21 mouse cellular contexts compared by ENCODE assay signal in the genomic region with DNA sequence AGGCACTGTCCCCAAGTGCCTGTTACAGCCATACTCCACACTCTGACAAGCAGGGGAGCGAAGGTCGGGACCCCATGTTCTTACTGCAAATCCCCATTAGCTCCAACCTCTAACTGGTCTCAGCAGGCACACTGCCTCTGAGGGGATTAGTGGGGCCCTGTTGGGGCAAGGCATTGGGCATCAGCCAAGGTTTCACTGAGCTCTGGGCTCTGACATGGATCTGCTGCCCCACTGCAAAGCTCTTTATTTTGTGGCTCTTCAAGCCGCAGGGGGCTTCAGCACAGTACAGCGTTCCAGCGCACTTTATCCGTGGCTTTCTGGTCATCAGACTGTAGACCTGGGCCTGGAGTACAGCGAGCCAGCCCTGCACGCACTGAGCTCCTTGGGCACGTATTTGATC.
DNase-seq lines count a peak whose midpoint lies in the region; ATAC-seq lines count a peak whose summit lies in the region.
"Had no signal": no experiment of that assay in that cellular context is flagged by ENCODE, and none has a peak within 500 bp of the region (broad histone marks: within the 10 kb centered on the region; RNA-seq: fewer than 3 reads in every experiment).

No protein-coding gene starts in this region.

- peaks cover 83% of the 10 kb centered on the region for H3K4me1 ChIP-seq in hindbrain, embryonic 10.5 days (replicated peaks)
- H3K4me1 ChIP-seq in hindbrain, embryonic 11.5 days (replicated peaks; ENCODE audit: control insufficient read depth, insufficient read depth, low read length), result peaks cover 18% of the 10 kb centered on the region
- H3K4me1 ChIP-seq in forebrain, embryonic 15.5 days, result peaks cover 53% of the 10 kb centered on the region
- peaks cover 50% of the 10 kb centered on the region for H3K4me1 ChIP-seq in midbrain, embryonic 16.5 days (ENCODE audit: control insufficient read depth, insufficient read depth, low read length)
- H3K4me1 ChIP-seq: embryonic facial prominence, embryonic 12.5 days; heart, embryonic 15.5 days; intestine, embryonic 15.5 days; limb, embryonic 13.5 days; liver, embryonic 13.5 days had no signal

- H3K4me2 ChIP-seq in hindbrain, embryonic 11.5 days (replicated peaks; ENCODE audit: low read depth, low read length), result no peak overlapping the region
- H3K4me2 ChIP-seq in forebrain, embryonic 15.5 days (replicated peaks), result no peak overlapping the region
- H3K4me2 ChIP-seq in midbrain, embryonic 16.5 days (ENCODE audit: low read length), result no peak overlapping the region
- H3K4me2 ChIP-seq: embryonic facial prominence, embryonic 12.5 days; heart, embryonic 15.5 days; intestine, embryonic 15.5 days; limb, embryonic 13.5 days; liver, embryonic 13.5 days had no signal

- 0 out of 2 replicates have a peak overlapping the region, but pooled peaks have one; percentile 40 for H3K27ac ChIP-seq in hindbrain, embryonic 10.5 days
- H3K27ac ChIP-seq in hindbrain, embryonic 11.5 days (ENCODE audit: low read depth, low read length), result no peak overlapping the region
- no peak overlapping the region for H3K27ac ChIP-seq in forebrain, embryonic 15.5 days (replicated peaks)
- H3K27ac ChIP-seq in midbrain, embryonic 16.5 days (ENCODE audit: low read length), result no peak overlapping the region
- H3K27ac ChIP-seq: embryonic facial prominence, embryonic 12.5 days; gastrocnemius, adult 2 months; heart, embryonic 15.5 days; intestine, embryonic 15.5 days; limb, embryonic 13.5 days; liver, embryonic 13.5 days had no signal

- no peaks in the 10 kb centered on the region for H3K36me3 ChIP-seq in hindbrain, embryonic 10.5 days
- H3K36me3 ChIP-seq in hindbrain, embryonic 11.5 days (ENCODE audit: control insufficient read depth, insufficient read depth, low read length), result no peaks in the 10 kb centered on the region
- H3K36me3 ChIP-seq in forebrain, embryonic 15.5 days, result no peaks in the 10 kb centered on the region
- no peaks in the 10 kb centered on the region for H3K36me3 ChIP-seq in midbrain, embryonic 16.5 days (ENCODE audit: control insufficient read depth, insufficient read depth, low read length)
- H3K36me3 ChIP-seq: embryonic facial prominence, embryonic 12.5 days; heart, embryonic 15.5 days; intestine, embryonic 15.5 days; limb, embryonic 13.5 days; liver, embryonic 13.5 days had no signal

- H3K27me3 ChIP-seq in hindbrain, embryonic 10.5 days (ENCODE audit: insufficient read depth, poor library complexity, severe bottlenecking), result peaks cover 99% of the 10 kb centered on the region
- peaks cover 32% of the 10 kb centered on the region for H3K27me3 ChIP-seq in hindbrain, embryonic 11.5 days (ENCODE audit: control insufficient read depth, insufficient read depth, low read length)
- H3K27me3 ChIP-seq in forebrain, embryonic 15.5 days, result peaks cover 11% of the 10 kb centered on the region; the same call in 1 of the 2 replicates
- no peaks in the 10 kb centered on the region for H3K27me3 ChIP-seq in midbrain, embryonic 16.5 days (ENCODE audit: control insufficient read depth, insufficient read depth, low read depth, low read length)

- H3K4me3 ChIP-seq in hindbrain, embryonic 10.5 days, result no peak overlapping the region
- H3K4me3 ChIP-seq in hindbrain, embryonic 11.5 days (ENCODE audit: low read depth, low read length), result no peak overlapping the region
- H3K4me3 ChIP-seq in forebrain, embryonic 15.5 days, result no peak overlapping the region
- no peak overlapping the region for H3K4me3 ChIP-seq in midbrain, embryonic 16.5 days (ENCODE audit: low read depth, low read length)
- H3K4me3 ChIP-seq: embryonic facial prominence, embryonic 12.5 days; gastrocnemius, adult 2 months; heart, embryonic 15.5 days; intestine, embryonic 15.5 days; limb, embryonic 13.5 days; liver, embryonic 13.5 days; megakaryocyte, embryonic 14.5 days had no signal

- ATAC-seq in hindbrain, embryonic 11.5 days (ENCODE audit: low FRiP score), result no peak
- ATAC-seq in forebrain, embryonic 15.5 days (replicated peaks), result 0 out of 2 replicates have a peak, but pooled peaks have one; percentile 3
- no peak for ATAC-seq in midbrain, embryonic 16.5 days
- ATAC-seq: hindbrain, embryonic 16.5 days; intestine, embryonic 15.5 days had no signal

- 18% methylated on average over 9 of the region's 9 CpGs for WGBS in hindbrain, embryonic 10.5 days
- 27% methylated on average over 9 of the region's 9 CpGs for WGBS in hindbrain, embryonic 11.5 days
- WGBS in forebrain, embryonic 15.5 days, result 7% methylated on average over 9 of the region's 9 CpGs
- 11% methylated on average over 9 of the region's 9 CpGs for WGBS in midbrain, embryonic 16.5 days

- H3K9ac ChIP-seq in hindbrain, embryonic 11.5 days (ENCODE audit: low read depth, low read length), result no peak overlapping the region
- H3K9ac ChIP-seq in forebrain, embryonic 15.5 days (replicated peaks), result no peak overlapping the region
- peak overlapping the region; percentile 4; the same call in 1 of the 2 replicates for H3K9ac ChIP-seq in midbrain, embryonic 16.5 days (ENCODE audit: low read depth, low read length)
- H3K9ac ChIP-seq: embryonic facial prominence, embryonic 12.5 days; heart, embryonic 15.5 days; intestine, embryonic 15.5 days; limb, embryonic 13.5 days; liver, embryonic 13.5 days had no signal

- no peak for DNase-seq in hindbrain, embryonic 10.5 days (ENCODE audit: low spot score)
- DNase-seq in hindbrain, embryonic 11.5 days (ENCODE audit: low spot score), result no peak
- DNase-seq in retina, postnatal 7 days (ENCODE audit: low read depth, low spot score), result peak; percentile 70
- no peak for DNase-seq in right cerebral cortex, postnatal 25 days
- no peak for DNase-seq in embryo, embryonic 9.5 days (ENCODE audit: extremely low spot score)
- DNase-seq: adrenal gland, postnatal 25 days; cerebellum, postnatal 14 days; gastrocnemius, adult 2 months; heart, postnatal 4 days; kidney, postnatal 25 days; liver, embryonic 13.5 days; lung, adult 2 months; lung, postnatal 14 days had no signal

- no peaks in the 10 kb centered on the region for H3K9me3 ChIP-seq in hindbrain, embryonic 10.5 days
- no peaks in the 10 kb centered on the region for H3K9me3 ChIP-seq in hindbrain, embryonic 11.5 days (ENCODE audit: control insufficient read depth, low read length)
- no peaks in the 10 kb centered on the region for H3K9me3 ChIP-seq in forebrain, embryonic 15.5 days
- no peaks in the 10 kb centered on the region for H3K9me3 ChIP-seq in midbrain, embryonic 16.5 days (replicated peaks; ENCODE audit: control insufficient read depth, low read length, poor library complexity, severe bottlenecking)
- H3K9me3 ChIP-seq: embryonic facial prominence, embryonic 12.5 days; heart, embryonic 15.5 days; intestine, embryonic 15.5 days; limb, embryonic 13.5 days; liver, embryonic 13.5 days; megakaryocyte, embryonic 14.5 days had no signal
